Mouse (Mus musculus): ENCODE data around the gene Ackr4.
A peak's percentile ranks its signal among the peaks of the same experiment; 100 is the strongest.

The Ackr4 gene

GRCm38 (mm10) chr9:104043676-104044075 is 83.1 kb downstream of the Ackr4 start:
- DNase-seq (ENCODE audit: low spot score in 2 of 2), result no peak

- DNase-seq (ENCODE audit: low spot score in 2 of 2), result no peak
Observed at GRCm38 (mm10) chr9:104040362-104040761, 86.4 kb downstream of the Ackr4 start, which contains the start of gene Gm28305. Gene Gm28305 (plus strand): TSS chr9:104040662.

- DNase-seq (ENCODE audit: low spot score in 2 of 2), result no peak
Observed at GRCm38 (mm10) chr9:104039742-104040141, 87.0 kb downstream of the Ackr4 start.

GRCm38 (mm10) chr9:104039031-104039695 is 87.6 kb downstream of the Ackr4 start:
- no peak for DNase-seq (ENCODE audit: low spot score in 2 of 2)

- DNase-seq (ENCODE audit: low spot score in 2 of 2), result no peak
Observed at GRCm38 (mm10) chr9:104038266-104038665, 88.5 kb downstream of the Ackr4 start.

- peak; percentile 78 to 80 for DNase-seq (ENCODE audit: low spot score in 2 of 2)
Observed at GRCm38 (mm10) chr9:104035261-104036015, 91.3 kb downstream of the Ackr4 start.

GRCm38 (mm10) chr9:104034718-104035117 is 92.0 kb downstream of the Ackr4 start:
- no peak for DNase-seq (ENCODE audit: low spot score in 2 of 2)

GRCm38 (mm10) chr9:104034231-104034630 is 92.5 kb downstream of the Ackr4 start:
- DNase-seq (ENCODE audit: low spot score in 2 of 2), result no peak

Data from right cerebral cortex, adult 2 months (tissue).